Mouse (Mus musculus) left cerebral cortex, postnatal 25 days (tissue): Measurements from ENCODE around the gene Pde1c. TPM values are rescaled to one million over a fixed set of nuclear protein-coding genes. Genes with fewer than 3 reads are reported as not detected.
A peak's percentile ranks its signal among the peaks of the same experiment; 100 is the strongest.
"Not testable (repeated sequence)": the region's sequence is repeated elsewhere in the genome, so short reads cannot be mapped to it uniquely, and the experiment has no call there.

ENCODE experiments used
- DNase-seq, 2 experiments: peaks; one replicate each; pipeline ENCODE4 v3.0.0; 2022; ENCODE audit warnings: low spot score in 2 of 2, mixed read lengths in 1 of 2
- intact Hi-C: fragments of 180-260 bp; cut with DNase I; formaldehyde crosslinking; loops from one replicate; pipeline ENCODE4 v1.15.1; 2025
- total RNA-seq, 2 experiments: library from RNA; stranded (reverse); gene quantifications; 2 replicates each; pipeline ENCODE4 v1.2.3; 2021

Pde1c gene
- 1 to 10 TPM; 4.0 to 7.9 TPM for total RNA-seq

GRCm38 (mm10) chr6:56568470-56569372 is at the start of gene Pde1c:
Gene Pde1c (minus strand): TSS chr6:56569103.
- intact Hi-C loops = no loop called here
- DNase-seq = peak; percentile 4 to 7

DNA sequence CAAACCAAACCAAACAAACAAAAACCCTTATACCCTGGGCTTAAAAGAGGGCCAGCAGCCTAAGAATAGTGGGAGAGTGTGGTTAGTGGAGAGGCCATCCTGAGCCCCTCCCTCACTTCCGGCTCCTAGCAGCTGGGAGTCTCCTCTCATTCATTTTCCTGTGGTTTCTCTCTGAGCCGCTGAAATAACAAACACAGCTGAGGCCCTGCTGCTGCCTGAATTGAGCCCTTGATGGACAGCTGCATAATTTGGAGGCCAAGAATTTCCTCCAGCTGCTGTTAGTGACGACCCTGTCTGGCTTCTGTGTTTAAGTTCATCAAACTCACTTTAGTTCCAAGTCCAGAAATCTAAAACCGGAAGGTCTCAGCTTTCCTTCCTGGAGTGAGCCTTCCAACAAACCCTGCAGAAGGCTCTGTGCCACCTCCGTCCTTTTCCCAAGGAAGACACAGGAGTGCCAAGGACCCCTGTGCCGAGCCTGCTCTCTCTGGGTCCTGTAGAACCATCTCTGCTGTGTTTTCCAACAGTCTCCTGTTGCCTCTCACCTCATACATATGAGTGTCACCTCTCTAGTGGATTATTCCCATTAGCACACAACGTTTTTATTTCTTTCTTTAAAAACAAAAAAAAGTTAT is 48.2 kb upstream of the Pde1c start:
- peak in 1 of 2 experiments; percentile 9 for DNase-seq
- intact Hi-C loops = no loop called here

GRCm38 (mm10) chr6:56616228-56616981 is 47.5 kb upstream of the Pde1c start:
- intact Hi-C loops = no loop called here
- no peak for DNase-seq

GRCm38 (mm10) chr6:56609529-56609928 is 40.6 kb upstream of the Pde1c start:
- not testable (repeated sequence) for DNase-seq
- intact Hi-C loops = loop anchor here (2.0 to 5.0 kb wide), 2 partner anchors 78 to 543 kb away; no protein-coding TSS in a partner anchor

DNA sequence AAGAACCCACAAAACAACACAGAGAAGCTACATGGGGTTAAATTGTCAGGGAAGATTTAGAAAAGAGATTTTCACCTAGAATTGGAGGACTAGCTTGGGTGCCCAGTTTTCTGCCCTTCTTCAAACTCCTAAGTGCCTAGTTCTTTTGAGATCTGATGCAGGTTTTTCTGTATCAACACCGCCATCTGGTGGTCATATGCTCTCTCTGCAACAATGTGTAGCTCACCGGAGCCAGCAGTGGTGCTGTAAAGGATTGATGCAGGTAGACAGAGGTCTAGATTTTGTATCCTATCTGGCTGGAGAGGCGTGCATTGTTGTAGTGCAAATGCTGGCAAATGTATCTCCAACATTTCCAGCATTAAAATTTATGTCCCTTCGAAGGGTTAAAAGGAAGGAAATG is 39.4 kb upstream of the Pde1c start:
- peak; percentile 75 to 86 for DNase-seq
- intact Hi-C loops = loop anchor here (1.0 to 5.0 kb wide), 3 partner anchors 79 to 541 kb away; no protein-coding TSS in a partner anchor

GRCm38 (mm10) chr6:56579568-56579967 is 10.7 kb upstream of the Pde1c start:
- intact Hi-C loops = no loop called here

DNA sequence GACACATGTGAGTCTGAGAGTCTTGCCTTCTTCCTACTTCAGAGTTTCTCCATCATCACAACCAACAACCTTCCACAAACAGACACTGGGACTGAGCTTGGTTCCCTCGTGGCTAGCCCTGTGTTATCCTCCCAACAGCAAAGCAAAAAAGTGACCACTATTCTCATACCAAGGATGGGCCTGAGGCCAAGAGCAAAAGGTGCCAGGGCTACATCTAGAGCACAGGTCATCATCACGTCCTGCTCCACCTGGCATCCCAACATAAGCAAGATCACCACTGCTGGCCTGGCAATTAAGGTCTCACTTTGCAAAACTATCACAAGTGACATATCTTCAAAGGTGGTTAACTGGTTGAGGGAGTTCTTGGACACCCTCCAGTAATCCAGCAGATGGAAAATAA is 8.0 kb downstream of the Pde1c start:
- intact Hi-C loops = no loop called here
- no peak for DNase-seq

More at GRCm38 (mm10) chr6:56579568-56579967, 10.7 kb upstream of the Pde1c start:
- DNase-seq = no peak

GRCm38 (mm10) chr6:56560474-56560888 is 8.4 kb downstream of the Pde1c start:
- peak; percentile 5 to 38 for DNase-seq
- intact Hi-C loops = no loop called here

GRCm38 (mm10) chr6:56558711-56559110 is 10.2 kb downstream of the Pde1c start:
- intact Hi-C loops = no loop called here
- no peak for DNase-seq

- no peak for DNase-seq
- intact Hi-C loops = no loop called here
Measured at GRCm38 (mm10) chr6:56555848-56556247, 13.1 kb downstream of the Pde1c start.

GRCm38 (mm10) chr6:56555382-56555781 is 13.5 kb downstream of the Pde1c start:
- intact Hi-C loops = no loop called here
- peak in 1 of 2 experiments; percentile 19 for DNase-seq

DNA sequence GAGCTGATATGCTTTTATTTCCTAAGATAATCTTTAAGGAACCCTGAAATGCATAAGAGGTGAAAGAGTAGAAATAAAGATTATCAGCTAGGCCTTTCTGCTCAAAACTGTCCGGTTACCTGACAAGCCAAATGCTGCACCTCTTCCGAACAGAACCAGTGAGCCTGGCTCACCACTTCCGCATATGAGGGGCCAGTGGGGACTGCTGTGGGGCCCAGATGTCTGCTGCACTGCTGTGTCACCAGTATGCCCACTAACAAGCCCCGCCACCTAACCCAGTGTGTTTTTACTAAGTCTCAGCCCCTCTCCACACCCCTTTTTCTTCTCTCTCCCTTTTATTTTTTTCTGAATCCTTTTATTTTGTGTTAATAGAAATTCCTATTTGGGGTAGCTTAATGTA is 17.9 kb downstream of the Pde1c start:
- intact Hi-C loops = no loop called here
- no peak for DNase-seq

GRCm38 (mm10) chr6:56540247-56540646 is 28.7 kb downstream of the Pde1c start:
- DNase-seq = no peak
- intact Hi-C loops = no loop called here

DNA sequence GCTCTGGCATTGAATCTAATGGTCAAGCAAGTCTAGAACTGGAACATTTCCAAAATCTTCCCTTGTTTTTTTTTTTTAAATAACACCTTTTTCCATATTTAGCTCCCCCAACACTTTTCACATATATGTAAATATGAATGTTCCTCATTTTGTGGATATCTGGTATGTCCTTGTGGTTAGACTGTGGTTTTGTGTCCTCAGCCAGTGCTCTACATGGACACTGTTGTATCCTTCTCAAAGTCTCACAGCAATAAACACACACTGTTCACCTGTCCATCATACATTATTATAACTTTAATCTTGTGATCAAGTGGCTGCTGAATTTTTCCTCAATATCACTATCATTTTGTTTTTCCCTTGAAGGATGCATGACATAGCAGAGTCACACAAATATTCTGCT is 34.2 kb downstream of the Pde1c start:
- DNase-seq = no peak
- intact Hi-C loops = no loop called here

- DNase-seq = no peak
- intact Hi-C loops = no loop called here
Measured at GRCm38 (mm10) chr6:56532257-56532656, 36.6 kb downstream of the Pde1c start.

DNA sequence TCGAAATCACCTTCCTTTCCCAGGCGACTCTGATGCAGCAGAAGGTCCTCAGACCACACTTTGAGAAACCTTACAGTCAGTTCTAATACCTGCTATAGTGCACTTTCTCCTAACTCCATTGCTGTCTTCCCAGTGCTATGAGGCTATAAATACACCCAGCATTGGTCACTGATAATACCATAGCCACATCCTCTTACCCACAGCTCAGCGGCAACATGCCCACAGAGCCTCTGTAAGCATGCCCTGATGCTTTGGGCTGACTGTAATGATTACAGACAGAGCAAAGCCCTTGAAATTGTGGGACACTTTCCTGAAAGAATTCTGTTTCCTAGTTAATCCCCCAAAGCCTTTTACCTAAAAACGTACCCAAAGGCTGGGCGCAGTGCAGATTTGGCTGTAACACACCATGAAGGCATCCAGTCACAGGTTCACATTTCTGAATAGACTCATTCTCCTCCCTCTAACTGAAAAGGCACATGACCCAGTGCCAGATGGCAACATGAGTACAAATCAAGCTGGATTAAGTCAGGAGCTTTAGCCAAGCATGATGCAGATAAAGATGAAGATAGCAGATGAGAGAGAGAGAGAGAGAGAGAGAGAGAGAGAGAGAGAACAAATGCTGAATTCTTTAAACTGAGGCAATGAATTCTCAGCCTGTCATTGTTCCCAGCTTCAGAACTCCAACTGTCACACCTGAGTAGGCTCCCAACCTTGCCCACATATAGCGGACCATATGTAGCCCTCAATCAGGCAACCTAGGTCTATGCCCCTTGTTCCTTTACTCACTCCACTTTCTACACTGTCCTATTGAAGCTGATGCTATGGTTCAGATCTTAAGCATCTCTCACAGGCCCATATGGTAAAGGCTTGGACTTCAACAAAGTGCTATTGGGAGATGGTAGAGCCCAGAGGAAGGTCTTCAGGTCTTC is 44.7 kb downstream of the Pde1c start:
- peak in 1 of 2 experiments; percentile 3 for DNase-seq
- intact Hi-C loops = no loop called here

- no peak for DNase-seq
- intact Hi-C loops = no loop called here
Measured at GRCm38 (mm10) chr6:56489161-56489560, 79.7 kb downstream of the Pde1c start.

DNA sequence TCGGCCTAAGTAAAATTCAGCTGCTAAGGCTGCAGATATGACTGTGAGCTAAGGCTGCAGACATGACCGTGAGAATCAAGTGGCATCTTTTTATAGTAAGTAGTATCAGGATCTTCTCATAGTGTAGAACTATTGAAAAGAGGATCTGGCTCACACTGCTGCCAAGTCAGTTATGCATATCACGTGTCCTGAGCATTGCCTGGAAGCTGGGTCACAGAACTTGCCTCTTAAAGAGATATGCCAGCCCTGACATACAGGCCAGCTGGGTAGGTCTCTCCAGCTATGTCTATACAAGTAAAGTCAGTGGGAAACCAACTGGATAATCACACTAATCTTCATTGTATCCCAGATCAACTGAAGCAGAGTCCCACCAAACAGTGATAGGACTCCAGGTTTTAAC is 83.8 kb downstream of the Pde1c start:
- intact Hi-C loops = no loop called here
- DNase-seq = no peak

DNA sequence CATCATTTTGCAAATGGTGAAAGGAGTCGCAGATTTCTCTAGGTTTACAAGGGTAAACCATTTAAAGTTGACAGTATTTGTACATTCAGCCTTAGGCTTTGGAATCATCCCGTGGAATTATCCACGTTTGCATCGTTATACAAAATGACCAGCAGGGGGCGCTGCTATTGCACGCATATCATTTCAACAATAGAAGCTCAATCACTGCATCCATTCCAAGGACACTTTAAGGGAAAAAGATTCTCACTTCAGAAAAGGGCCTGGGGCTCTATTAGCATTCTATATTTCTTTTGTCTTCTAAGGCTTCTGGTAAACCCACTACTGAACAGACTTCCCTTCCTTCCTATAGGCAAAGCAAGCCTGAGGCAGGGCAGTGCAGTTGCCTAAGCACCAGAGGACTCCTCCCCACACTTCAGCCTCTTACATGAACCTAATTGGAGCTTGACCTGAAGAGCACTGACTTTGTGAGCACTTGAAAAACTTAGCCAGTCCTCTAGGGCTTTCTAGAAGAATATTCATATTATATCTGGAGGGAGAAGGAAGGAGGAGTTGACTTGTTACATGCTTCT is 87.9 kb downstream of the Pde1c start:
- DNase-seq = peak; percentile 63 to 69
- intact Hi-C loops = loop anchor here (1.0 to 2.0 kb wide), 2 partner anchors 127 to 210 kb away; no protein-coding TSS in a partner anchor
